Mouse (Mus musculus) ES-E14 (cell line): ENCODE measurements around the gene Cutal.

Experiments used
- CHD2 ChIP-seq: IDR thresholded peaks from 2 replicates; pipeline ENCODE4 v1.6.1; 2014; ENCODE audit warnings: mild to moderate bottlenecking, low read depth, low read length, inconsistent platforms
- MAFK ChIP-seq: IDR thresholded peaks from 2 replicates; pipeline ENCODE4 v1.6.1; 2014; ENCODE audit warnings: mild to moderate bottlenecking, low read depth, low read length, inconsistent platforms; ENCODE audit not compliant: insufficient read depth
- ZC3H11A ChIP-seq: IDR thresholded peaks from 2 replicates; pipeline ENCODE4 v1.6.1; 2012; ENCODE audit warnings: low read depth, mild to moderate bottlenecking, inconsistent platforms, low read length, borderline replicate concordance
- ZNF384 ChIP-seq: IDR thresholded peaks from 2 replicates; pipeline ENCODE4 v1.6.1; 2012; ENCODE audit warnings: low read depth, low read length, inconsistent platforms

- TF ChIP-seq ZNF384 (no peak), ZC3H11A (no peak), MAFK (no peak), CHD2 (no peak)
Observed at GRCm38 (mm10) chr2:34913218-34914068, 39.2 kb downstream of the Cutal start, which contains the start of gene Phf19.
